Mouse (Mus musculus) embryo, embryonic 11.5 days (tissue): Measurements from ENCODE around the gene Ankrd52.
"Not testable (repeated sequence)": the region's sequence is repeated elsewhere in the genome, so short reads cannot be mapped to it uniquely, and the experiment has no call there.

Experiments
- DNase-seq: peaks from one replicate; pipeline ENCODE4 v3.0.0-alpha.2; 2012; ENCODE audit warnings: low read depth, low spot score

Gene Ankrd52

DNA sequence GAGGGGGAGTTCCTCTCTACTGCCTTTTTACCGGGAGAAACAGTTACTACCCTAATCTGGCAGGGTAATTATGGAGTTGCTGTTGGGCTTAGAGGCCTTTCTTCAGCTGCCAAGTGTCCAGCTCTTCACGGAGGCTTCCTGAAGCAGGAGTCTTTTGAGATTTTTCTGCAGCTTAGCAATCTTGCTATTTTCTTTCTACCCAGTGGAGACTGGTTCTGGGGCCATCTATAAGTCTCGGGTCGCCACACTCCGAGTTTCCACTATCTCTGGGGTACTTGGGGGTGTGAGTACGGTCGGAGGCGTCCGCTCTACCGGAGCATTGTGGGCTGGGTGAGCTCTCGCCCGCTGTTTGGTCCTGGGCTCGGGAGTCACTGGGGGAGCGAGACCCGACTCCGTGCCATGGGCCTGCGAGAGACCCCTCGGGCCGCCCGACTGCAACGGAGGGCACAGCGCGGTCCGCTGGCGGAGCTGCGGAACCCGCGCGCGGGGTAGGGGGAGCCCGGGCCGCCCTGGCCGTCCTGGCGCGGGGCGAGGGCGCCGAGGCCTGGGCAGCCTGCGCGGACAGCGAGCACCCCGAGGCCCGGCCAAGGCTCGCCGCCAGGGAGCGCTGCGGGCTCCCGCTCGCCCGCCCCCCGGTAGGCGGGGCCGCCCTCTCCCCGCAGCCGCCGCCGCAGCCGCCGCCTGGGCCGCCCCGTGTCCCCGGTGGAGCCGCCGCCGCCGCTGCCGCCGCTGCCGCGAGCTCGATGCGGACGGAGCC, at the start of gene Ankrd52:
Gene Ankrd52 (plus strand): TSS at position 661 of the 757 bp plus-strand sequence.
- DNase-seq = peak; percentile 68

DNA sequence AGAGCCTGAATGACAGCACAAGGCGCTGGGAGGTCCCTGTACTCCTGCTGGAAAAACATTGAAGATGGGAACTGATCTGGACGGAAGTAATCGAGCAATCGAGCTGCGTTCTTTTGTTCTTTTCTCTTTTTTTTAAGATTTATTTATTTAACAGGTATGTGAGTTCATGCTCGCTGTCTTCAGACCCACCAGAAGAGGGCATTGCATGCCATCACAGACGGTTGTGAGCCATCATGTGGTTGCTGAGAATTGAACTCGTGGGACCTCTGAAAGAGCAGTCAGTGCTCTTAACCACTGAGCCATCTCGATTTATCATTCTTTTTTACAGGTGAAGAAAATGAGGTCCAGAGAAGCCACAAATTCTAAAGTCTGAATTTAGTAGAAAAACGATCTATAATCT, 49.3 kb upstream of the Ankrd52 start:
- DNase-seq = no peak

DNA sequence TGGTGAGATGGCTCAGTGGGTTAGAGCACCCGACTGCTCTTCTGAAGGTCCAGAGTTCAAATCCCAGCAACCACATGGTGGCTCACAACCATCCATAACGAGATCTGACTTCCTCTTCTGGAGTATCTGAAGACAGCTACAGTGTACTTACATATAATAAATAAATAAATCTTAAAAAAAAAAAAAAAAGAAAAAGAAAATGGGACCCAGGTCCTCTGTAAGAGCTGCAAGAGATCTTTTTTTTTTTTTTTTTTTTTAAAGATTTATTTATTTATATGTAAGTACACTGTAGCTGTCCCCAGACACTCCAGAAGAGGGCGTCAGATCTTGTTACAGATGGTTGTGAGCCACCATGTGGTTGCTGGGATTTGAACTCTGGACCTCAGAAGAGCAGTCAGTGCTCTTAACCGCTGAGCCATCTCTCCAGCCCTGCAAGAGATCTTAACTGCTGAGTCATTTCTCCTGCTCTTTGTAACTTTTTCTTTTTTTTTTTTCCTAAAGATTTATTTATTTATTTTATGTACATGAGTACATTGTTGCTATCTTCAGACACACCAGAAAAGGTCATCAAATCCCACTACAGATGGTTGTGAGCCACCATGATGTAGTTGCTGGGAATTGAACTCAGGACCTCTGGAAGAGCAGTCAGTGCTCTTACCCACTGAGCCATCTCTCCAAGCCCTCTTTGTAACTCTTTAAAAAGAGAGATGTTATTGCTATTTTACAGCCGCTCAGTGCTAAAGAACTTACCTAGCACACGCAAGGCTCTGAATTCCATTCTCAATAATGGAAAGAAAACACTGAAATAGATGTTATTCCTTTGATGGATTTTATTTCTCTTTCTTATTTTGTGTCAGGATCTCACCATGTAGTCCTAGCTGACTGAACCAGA, 44.3 kb upstream of the Ankrd52 start:
- DNase-seq = not testable (repeated sequence)

DNA sequence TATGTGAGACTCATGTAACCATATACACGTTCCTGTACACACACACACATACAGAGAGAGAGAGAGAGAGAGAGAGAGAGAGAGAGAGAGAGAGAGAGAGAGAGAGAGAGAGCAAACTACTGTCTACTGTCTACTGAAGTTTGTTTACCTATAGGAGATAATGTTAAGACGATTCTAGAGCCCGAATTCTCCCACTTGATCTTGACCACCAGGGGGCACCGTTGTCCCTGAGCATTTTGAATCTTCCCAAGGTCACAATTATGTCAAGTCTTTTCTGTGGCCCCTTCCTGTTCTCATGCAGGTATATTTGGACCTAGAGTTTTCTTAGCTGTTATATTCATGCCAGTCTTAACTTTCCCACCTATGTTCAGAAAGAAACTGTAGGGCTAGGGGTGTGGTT, 41.3 kb upstream of the Ankrd52 start:
- peak; percentile 61 for DNase-seq

DNA sequence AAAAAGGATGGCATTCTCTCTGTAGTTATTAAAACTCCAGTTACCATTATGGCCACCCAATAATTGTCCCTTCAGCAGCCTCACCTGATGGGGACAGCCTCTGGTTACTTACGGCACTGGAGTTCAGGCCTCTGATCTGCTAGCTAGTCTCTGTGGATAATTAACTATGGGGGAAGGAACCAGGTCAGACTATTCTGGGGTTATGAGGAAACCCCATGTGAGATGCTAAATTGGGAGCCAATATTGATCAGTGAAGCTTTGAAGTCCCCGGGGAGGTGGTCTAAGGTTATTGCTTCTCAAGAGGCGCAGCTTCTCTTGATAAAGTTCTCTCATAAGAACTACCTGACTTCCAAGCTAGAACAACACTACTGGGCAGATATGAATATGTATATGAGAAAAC, 40.7 kb upstream of the Ankrd52 start:
- no peak for DNase-seq

DNA sequence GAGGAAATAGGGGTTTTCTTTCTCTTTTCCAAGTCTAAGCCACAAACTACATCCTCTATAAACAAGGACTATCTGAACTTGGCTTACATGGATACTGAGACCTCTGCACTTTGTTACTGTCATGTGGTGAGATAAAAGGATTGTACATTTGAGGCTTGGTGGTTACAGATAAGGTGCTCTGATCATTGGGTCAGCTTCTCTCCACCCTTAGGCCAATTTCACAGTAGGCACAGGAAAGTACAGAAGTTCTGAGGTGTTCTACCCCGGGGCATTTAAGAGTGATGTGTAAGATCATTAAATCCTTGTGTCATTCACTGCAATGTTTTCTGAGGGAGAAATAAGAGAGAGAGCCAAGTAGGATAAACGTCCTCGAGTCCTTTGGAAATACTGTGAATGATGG, 40.3 kb upstream of the Ankrd52 start:
- DNase-seq = no peak

DNA sequence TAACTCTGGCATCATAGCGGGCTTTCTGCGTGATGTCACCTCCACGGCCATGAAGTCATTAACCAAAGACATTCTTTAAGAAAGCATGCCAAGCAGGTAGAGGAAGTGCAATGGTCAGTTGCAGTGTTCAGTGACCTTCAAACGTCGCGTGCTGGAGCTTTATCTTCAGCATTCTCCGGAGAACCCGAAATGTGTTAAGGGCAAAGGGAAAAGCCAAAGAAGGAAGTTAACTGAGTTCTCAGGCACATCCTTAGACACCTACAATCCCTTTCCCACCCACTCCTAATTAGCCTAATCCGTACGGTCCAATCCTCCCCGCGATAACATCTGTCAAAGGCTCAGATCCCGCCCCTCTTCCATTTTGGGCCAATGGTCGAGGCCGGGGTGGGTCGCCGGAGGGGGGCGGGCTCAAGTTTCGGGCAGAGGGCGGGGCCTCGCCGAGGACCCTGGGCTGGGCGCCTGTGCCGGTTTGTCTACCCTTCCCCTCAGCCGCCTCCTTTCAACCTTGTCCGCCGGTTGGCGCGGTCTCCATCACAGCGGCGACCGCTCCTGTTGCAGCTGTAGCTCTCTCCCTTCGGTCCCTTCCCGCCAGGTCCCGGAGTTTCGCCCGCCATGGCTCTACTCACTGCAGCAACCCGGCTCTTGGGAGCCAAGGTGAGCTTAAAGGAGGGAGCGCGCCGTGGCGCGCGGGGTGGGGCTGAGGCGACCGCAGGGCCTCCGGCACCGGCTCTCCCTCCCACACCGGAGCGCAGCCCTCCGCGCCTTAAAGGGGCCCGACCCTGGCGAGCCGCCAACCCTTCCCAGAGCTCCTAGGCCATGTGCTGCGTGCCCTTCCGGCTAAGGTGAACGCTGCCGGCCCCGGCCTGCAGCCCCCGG, 39.4 kb upstream of the Ankrd52 start, which contains the start of gene Cs:
Gene Cs (plus strand): TSS at position 429 of the 876 bp plus-strand sequence.
- peak; percentile 95 for DNase-seq

DNA sequence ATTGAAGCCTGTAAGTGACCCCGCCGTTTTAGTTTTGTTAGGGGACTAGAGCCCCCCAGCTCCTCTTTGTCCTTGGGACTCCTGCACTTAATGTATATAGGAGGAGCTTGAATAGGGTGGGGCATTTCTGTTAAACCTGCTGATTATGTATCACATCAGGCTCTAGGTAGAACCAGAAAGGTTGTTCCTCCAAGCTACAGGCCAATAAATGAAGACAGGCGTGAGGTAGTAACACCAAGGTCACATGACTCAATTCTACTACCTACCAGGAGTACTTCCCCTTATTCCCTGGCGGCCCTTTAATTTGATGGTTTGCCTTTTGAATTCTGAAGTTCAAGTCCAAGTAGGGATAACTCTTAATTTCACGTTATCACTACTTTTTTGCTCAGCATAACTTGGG, 38.5 kb upstream of the Ankrd52 start:
- DNase-seq = no peak

DNA sequence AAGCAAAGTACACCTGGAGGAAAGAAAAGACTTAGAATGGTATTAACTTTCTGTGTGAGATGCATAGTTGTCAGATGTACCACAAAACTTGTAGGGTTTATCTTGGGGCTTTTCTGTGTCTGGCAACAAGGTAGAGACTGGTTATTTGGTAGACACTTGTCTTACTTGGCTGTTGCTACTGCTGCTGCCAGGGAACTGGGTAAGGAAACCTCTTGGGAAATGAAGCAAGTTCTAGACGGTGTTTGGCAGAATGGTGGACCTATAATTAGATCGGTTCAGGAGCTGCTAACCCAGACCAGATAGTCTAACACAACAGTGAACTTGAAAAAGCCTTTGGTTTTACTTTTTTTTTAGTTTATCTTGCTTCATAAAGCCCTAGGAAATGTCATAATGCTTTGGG, 38.0 kb upstream of the Ankrd52 start:
- no peak for DNase-seq

DNA sequence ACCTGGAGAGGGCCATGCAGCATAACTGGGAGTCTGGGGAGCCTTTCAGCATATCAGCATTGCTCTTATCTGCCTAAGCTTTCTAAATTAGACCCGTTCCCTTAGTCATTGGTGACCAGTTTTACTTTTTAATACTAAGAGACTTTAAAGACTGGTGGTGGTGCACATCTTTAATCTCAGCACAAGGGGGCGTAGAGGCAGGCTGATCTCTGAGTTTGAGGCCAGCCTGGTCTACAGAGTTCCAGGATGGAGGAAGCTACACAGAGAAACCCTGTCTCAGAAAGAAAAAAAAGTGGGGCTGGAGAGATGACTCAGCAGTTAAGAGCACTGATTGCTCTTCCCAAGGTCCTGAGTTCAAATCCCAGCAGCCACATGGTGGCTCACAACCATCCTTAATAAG, 36.7 kb upstream of the Ankrd52 start:
- no peak for DNase-seq

DNA sequence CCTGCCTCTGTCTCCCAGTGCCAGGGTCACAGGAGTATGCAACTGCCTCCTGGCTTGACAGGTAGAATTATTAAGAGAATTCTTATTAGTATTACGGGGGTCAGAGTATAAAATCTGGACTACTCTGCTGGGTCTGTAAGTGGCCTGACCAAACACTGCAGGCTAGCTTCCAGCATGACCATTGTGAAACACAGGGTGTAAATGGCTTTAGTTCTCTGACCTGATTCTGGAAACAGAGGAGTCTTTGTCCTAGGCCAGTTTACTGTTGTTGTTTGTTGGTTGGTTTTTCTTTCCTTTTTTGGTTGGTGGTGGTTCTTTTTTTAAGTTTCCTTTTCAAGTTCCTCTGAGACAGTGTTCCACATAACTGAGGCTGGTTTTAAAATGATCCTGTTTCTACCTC, 33.5 kb upstream of the Ankrd52 start:
- DNase-seq = no peak

DNA sequence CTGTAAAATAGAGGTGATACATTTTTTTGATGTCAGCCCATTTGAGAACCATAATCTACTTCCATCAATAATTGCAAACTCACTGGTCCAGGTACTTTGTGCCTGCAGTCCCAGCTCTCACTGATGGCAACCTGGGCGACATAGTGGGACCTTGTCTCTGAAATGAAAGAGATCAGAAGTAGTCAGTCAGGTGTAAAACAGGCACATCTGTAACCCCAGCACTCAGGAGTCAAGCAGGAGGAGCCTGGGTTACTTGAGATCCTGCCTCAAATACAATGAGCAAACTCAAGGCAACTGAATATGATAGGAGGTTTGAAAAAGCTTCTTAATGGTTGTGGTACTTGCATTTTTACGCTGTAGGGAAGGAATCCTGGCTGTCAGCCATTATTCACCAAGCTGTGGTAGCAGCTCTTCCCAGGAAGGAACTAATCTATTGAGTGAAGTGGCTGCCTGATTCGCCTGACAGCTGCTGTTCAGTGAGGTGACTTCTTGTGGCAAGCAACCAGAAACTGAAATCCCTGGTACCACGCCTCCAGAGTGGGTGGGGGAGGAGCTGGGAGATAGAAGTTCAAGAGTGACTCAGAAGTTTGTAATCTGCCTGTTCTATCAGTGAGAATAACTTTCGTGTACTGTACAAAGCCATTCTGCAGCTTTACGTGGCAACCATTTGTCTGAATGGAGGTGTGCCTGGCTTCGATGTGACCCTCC, 32.2 kb upstream of the Ankrd52 start:
- DNase-seq = no peak

DNA sequence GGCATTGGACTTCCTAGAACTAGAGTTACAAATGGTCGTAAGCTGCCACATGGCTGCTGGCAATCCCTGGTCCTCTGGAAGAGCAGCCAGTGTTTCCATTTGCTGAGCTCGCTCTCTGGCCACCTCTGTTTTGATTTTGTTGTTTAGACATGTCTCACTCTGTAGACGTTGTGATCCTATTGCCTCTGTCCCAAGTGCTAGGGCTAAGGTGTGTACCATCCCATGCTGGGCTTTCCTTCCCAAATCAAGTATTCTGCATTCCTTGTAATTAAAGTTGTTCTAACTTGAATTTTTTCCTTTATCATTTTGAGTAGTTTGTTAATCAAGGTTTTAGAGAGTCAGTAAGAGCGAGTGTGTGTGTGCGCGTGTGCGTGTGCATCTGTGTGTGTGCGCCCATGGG, 29.4 kb upstream of the Ankrd52 start:
- DNase-seq = no peak

DNA sequence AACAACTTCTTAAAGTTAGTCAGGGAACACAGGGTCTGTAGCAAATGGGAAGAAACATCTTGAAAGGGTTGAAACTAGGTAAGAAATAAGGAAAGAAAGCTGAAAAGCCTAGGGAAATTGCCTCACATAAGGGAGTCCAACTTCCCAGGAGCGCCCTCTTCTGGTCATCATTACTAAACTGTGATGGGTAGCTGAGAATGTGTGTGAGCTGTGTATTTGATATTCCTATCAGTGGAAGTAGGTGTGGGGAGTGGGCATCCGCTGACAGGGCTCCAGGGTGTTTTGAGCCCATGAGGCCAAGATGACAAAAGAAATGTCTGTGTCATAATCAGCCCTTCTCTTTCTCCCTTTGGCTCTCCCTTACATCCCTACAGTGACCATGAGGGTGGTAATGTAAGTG, 18.1 kb upstream of the Ankrd52 start:
- DNase-seq = no peak

DNA sequence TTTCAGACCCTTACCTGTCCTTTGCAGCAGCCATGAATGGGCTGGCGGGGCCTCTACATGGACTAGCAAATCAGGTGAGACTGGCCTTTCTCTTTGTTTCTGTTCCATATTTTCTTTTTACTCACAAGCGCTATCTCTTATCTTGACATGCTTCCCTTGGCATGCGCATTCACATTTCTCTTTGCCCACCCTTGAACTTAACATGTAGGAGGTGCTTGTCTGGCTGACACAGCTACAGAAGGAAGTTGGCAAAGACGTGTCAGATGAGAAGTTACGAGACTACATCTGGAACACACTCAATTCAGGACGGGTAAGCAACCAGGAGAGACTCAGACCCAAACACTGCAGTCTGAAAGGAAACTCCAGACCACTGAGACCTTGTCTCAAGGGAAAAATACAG, 17.7 kb upstream of the Ankrd52 start:
- DNase-seq = no peak

DNA sequence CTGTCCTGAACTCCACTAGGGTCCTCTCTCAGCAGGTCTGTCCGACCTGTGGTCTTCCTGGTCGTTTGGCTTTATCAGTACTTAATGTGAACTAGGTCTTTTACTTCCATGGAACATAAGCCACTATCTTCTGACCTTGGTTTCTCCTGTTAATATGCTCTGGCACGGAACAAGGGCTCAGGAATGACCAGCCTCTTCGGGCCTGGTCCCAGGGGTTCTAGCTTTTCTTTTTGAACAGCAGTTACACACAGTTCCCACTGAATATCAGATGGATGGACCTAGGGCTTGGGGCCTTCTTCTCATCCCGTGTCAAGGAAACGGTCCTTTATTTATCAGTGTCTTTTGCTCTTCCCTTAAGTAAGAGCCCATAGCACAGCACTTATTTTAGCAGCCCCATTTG, 15.1 kb upstream of the Ankrd52 start:
- no peak for DNase-seq

DNA sequence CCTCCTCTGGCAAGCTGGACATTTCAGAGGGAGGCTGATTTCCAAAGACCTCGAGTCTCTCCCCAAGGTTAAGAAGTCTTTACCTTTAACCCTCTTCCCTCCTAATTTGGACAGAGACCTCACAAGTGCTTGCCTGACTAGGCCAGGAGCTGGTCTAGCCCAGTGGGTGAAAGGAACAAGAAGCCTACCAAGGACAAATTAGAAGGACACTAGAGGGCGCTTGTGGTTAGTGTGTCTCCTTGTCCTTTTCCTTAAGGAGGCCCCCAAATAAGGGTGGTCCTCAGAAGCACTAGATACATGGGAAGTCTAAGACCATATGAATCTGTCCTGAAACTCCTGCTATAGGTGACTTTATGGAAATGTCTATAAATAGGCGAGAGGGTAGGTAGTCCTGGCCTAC, 14.3 kb upstream of the Ankrd52 start:
- DNase-seq = peak; percentile 39

DNA sequence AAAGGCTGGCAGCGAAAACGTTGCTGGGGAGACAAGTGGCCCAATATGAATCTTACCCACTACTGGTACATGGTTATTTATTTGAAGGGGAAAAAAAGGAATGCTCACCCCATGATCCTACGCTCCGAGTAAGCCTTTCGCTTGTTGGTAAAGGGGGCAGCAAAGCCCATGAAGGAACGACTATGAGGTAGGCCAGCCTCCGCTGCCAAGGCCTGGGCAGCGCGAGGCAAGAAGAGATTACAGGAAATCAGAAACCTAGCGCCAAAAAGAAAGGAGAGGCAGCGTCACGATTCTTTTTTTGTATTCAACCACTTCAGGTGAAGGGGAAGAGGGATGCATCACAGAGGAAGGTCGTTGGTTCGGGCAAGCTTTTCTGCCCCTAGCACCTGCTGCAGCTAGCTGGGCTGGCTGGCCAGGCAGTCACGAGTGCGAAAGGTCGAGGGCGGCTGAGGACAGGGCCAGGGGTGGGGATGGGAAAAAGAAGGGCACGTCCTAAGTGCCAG, 9.0 kb upstream of the Ankrd52 start:
- DNase-seq = no peak

DNA sequence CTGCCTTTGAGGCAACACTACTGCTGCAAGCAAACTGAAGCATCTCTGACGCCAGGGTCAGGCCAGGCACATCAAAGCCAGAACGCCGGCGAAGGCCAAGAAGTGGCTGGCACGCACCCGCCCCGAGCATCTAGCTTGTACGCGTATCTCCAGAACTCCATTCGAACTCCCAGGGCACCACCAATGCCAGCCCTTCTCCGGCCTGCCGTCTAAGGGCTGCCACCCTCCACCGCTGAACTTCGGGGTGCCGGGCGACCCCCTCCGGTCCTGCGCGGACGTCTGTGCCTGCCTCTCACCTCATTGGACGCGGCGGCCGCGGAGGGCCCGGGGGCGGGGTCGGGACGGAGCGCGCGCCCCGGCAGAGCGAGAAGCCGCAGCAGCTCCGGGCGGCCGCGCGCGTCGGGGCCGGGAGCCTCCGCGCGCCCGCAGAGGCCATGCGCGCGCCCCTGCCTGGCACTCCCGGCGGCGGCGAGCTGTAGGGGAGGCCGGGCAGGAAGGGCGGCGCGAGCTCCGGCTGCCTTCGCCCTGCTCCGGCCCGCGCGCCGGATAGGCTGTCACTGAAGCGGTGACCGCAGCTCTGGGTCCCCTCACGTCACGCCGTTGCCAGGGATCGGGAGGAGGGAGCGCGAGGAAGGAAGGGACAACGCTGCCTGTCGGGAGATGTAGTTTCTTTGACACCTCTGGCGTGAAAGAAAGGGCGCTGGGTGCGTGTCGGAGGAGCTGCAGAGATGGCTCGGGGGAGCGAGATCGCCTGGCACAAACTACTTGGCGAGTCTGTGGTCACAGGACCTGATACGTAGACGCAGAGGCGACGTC, 8.3 kb upstream of the Ankrd52 start, which contains the start of gene Coq10a:
Gene Coq10a (minus strand): TSS at position 596 of the 816 bp plus-strand sequence.
- peak; percentile 81 for DNase-seq

DNA sequence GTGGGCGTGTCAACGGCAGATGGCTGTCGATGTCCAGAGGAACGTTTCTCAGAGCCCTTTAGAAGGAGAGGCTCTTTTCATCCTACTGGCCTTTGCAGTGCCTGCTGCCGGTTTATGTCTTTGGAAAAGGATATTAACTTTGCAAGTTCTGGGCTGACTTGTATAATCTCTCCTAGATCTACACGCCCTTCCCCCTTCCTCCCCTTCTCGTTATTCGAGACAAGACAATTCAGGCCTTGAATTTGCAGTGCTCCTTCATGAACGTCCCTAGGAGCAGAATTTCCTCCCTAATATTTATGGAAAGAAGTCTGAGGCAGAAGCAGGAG, 7.7 kb upstream of the Ankrd52 start:
- DNase-seq = no peak
